In genomic region chr6:72667021-72667420, GRCm38 (mm10) we compare ENCODE assay signal across 8 mouse cellular contexts. TPM values are rescaled to one million over a fixed set of nuclear protein-coding genes. Genes with fewer than 3 reads are reported as not detected.
A peak's percentile ranks its signal among the peaks of the same experiment; 100 is the strongest.
DNase-seq lines count a peak whose midpoint lies in the region; ATAC-seq and TF ChIP-seq lines count a peak whose summit lies in the region.

No protein-coding gene starts in this region.

- WGBS in lung, adult 2 months: 55% methylated on average over 4 of the region's 4 CpGs

- no peak for TF ChIP-seq POLR2A in lung, adult 2 months (IDR thresholded peaks at IDR 0.05; ENCODE audit: borderline replicate concordance, extremely low read depth, low read depth, low read length)

- DNase-seq in cerebellum, postnatal 10 days: peak; percentile 77 to 78
- no peak for DNase-seq in cerebellum, adult 9-10 months
- peak; percentile 69 for DNase-seq in ovary, postnatal 14 days (ENCODE audit: low spot score)
- no peak for DNase-seq in ovary, adult 18-20 months (ENCODE audit: low spot score)
- DNase-seq in c-Kit-positive CD71-positive TER-119-positive erythroid progenitor cells, embryonic 14.5 days (ENCODE audit: low spot score): peak; percentile 22
- peak; percentile 67 for DNase-seq in lung, adult 2 months
- DNase-seq in thymus, postnatal 14 days: peak; percentile 71

- peak; percentile 73 for TF ChIP-seq CTCF in lung, adult 2 months (IDR thresholded peaks at IDR 0.05; ENCODE audit: insufficient read depth, low read length)

- H3K4me3 ChIP-seq in lung, adult 2 months (replicated peaks; ENCODE audit: extremely low read depth, low read depth, low read length): no peak overlapping the region

- H3K4me1 ChIP-seq in lung, adult 2 months (ENCODE audit: control insufficient read depth, insufficient read depth, low read length): peaks cover 6% of the 10 kb centered on the region

- ATAC-seq in granulocyte monocyte progenitor cell, adult 5-6 weeks (replicated peaks; ENCODE audit: poor library complexity, severe bottlenecking): peak; percentile 64

RNA-seq across cellular contexts. Expression of gene Tgoln1, which starts 50.2 kb away (rescaled TPM):
- total RNA-seq in granulocyte monocyte progenitor cell, adult 5-6 weeks (2014; fragmentation: Nextera tagmentation): 31.1 and 32.7 TPM in 2 replicates
- total RNA-seq in granulocyte monocyte progenitor cell, adult 5-6 weeks (2017): 66.5 and 71.3 TPM in 2 replicates
- polyA plus RNA-seq in lung, adult 2 months (2012; rRNA removed): 60.0 and 72.4 TPM in 2 replicates

Comparison
In these comparisons a context has a peak if more than half of its experiments do, and no peak if none do; other contexts are left out.
1. DNase-seq: peak in cerebellum, postnatal 10 days (2 of 2), ovary, postnatal 14 days (single experiment), c-Kit-positive CD71-positive TER-119-positive erythroid progenitor cells, embryonic 14.5 days (single experiment), lung, adult 2 months (single experiment) and thymus, postnatal 14 days (single experiment); none in cerebellum, adult 9-10 months (single experiment) and ovary, adult 18-20 months (single experiment).